Mouse (Mus musculus) hindbrain, embryonic 14.5 days (tissue): ENCODE data around the gene Stk38l. TPM values are rescaled to one million over a fixed set of nuclear protein-coding genes. Genes with fewer than 3 reads are reported as not detected.
A peak's percentile ranks its signal among the peaks of the same experiment; 100 is the strongest.
"Not testable (repeated sequence)": the region's sequence is repeated elsewhere in the genome, so short reads cannot be mapped to it uniquely, and the experiment has no call there.

Source experiments
- ATAC-seq: fragments of 200-750 bp; cut with Nextera tagmentation; 2 replicates; pipeline ENCODE4 v1.8.0; 2017; ENCODE audit warnings: moderate number of reproducible peaks, mild to moderate bottlenecking, moderate TSS enrichment, moderate library complexity; ENCODE audit not compliant: low FRiP score
- DNase-seq: peaks from one replicate; pipeline ENCODE4 v3.0.0-alpha.2; 2015; ENCODE audit warnings: low spot score
- H3K27ac ChIP-seq: fragments of 300-500 bp; sonication (generic); 2 replicates; pipeline ENCODE4 v1.5.1; 2014; ENCODE audit warnings: mild to moderate bottlenecking, moderate library complexity
- H3K27me3 ChIP-seq: fragments of 300-500 bp; sonication (generic); 2 replicates; pipeline ENCODE4 v1.6.1; 2014; ENCODE audit warnings: mild to moderate bottlenecking, low read length, mixed read lengths; ENCODE audit not compliant: control insufficient read depth, insufficient read depth
- H3K36me3 ChIP-seq: fragments of 300-500 bp; sonication (generic); replicated peaks from 2 replicates; pipeline ENCODE4 v1.6.1; 2014; ENCODE audit not compliant: control insufficient read depth, insufficient read depth
- H3K4me1 ChIP-seq: fragments of 300-500 bp; sonication (generic); replicated peaks from 2 replicates; pipeline ENCODE4 v1.6.1; 2014; ENCODE audit warnings: antibody characterized with exemption, low read length, mixed read lengths; ENCODE audit not compliant: control insufficient read depth, insufficient read depth
- H3K4me2 ChIP-seq: fragments of 300-500 bp; sonication (generic); replicated peaks from 2 replicates; pipeline ENCODE4 v1.6.1; 2014; ENCODE audit warnings: mild to moderate bottlenecking, moderate library complexity
- H3K4me3 ChIP-seq: fragments of 300-500 bp; sonication (generic); replicated peaks from 2 replicates; pipeline ENCODE4 v1.5.1; 2014; ENCODE audit warnings: mild to moderate bottlenecking, low read length
- H3K9ac ChIP-seq: fragments of 300-500 bp; sonication (generic); 2 replicates; pipeline ENCODE4 v1.6.1; 2014
- H3K9me3 ChIP-seq: fragments of 300-500 bp; sonication (generic); 2 replicates; pipeline ENCODE4 v1.6.1; 2016; ENCODE audit warnings: low read length; ENCODE audit not compliant: control insufficient read depth
- WGBS: fragments of 180-500 bp; shearing (Covaris S2); extraction: QIAGEN DNeasy Blood & Tissue Kit; methylation state at CpG from one replicate; pipeline ENCODE4 v1.1.7; 2014; 5-methylcytosine and 5-hydroxymethylcytosine counted together
- polyA plus RNA-seq: library from polyadenylated mRNA; unstranded; fragments of >200 nt; fragmentation: Nextera tagmentation; extraction: Ambion mirVana; gene quantifications from 2 replicates; pipeline ENCODE4 v1.2.1, GENCODE M21; 2014

The Stk38l gene
- polyA plus RNA-seq, 1 experiment from 2014 or later, result 15.6 TPM

DNA sequence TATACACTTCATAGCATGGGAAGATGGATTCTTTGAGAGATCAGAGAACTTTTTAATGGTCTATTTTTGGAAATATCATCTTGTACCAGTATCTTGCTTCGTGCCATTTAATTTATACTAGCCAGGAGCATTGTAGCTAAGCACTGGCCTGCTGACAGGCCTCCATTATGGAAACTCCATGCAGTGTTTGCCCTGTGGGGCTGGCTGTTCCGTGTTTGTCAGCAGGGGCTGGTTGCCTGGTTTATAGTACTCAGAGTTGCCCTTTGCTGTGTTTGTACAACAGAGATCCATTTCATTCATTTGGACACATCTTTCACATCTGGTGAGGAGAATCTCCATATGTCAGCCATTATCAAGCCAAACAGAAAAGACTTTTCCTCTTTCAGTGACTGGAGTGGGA lies 6.9 kb downstream of the Stk38l start:
- WGBS, result 57% methylated on average over 2 of the region's 2 CpGs
- Histone ChIP-seq H3K9ac (no peak overlapping the region), H3K4me2 (no peak overlapping the region), H3K9me3 (no peaks in the 10 kb centered on the region), H3K27me3 (no peaks in the 10 kb centered on the region), H3K4me3 (no peak overlapping the region), H3K4me1 (peaks cover 4% of the 10 kb centered on the region; the same call in 1 of the 2 replicates), H3K27ac (no peak overlapping the region), H3K36me3 (no peaks in the 10 kb centered on the region)
- peak; percentile 53; the same call in 1 of the 2 replicates for ATAC-seq
- DNase-seq, result no peak

DNA sequence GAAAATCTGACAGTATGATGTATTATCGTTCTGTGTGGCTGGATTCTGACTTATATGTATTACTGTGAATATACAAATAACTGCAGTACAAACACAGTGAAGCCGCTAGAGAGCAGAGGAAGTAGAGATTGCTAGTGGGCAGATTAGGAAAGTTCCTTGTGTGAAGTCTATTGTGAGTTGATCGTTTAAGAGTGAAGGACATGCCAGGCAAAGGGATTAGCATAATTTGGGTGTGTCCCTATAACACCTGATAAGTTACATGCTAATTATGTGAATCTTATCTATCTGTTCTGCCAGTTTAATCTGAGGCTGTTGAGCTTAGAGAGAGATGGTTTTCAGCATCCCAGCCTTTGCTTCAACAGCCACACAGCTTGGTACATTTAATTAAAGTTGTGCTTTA lies 7.4 kb downstream of the Stk38l start:
- Histone ChIP-seq H3K36me3 (no peaks in the 10 kb centered on the region), H3K4me1 (peaks cover 4% of the 10 kb centered on the region; the same call in 1 of the 2 replicates), H3K27ac (no peak overlapping the region), H3K27me3 (no peaks in the 10 kb centered on the region), H3K9me3 (no peaks in the 10 kb centered on the region), H3K9ac (no peak overlapping the region), H3K4me2 (no peak overlapping the region), H3K4me3 (no peak overlapping the region)
- 78% methylated on average over 3 of the region's 3 CpGs for WGBS
- no peak for ATAC-seq
- DNase-seq, result no peak

DNA sequence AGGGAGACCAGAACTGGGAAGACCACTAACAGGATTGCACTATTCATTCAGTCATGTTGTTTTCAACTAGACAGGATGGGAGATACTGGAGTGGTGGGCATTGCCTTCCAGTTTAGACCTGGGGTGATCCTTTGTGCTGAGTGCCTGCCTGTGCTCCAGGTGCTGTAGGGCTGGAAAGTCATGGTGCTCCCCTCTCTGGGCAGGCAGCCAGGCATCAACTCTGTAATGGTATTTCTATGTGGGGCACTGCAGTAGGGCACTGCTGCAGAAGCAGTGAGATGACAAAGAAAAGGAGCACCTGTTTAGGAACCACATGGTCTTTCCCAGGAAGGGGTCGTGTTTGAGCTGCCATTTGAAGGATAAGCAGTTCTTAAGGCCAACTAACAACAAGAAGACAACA lies 7.9 kb downstream of the Stk38l start:
- DNase-seq (no peak), ATAC-seq (no peak)
- Histone ChIP-seq H3K4me1 (peaks cover 4% of the 10 kb centered on the region; the same call in 1 of the 2 replicates), H3K27ac (no peak overlapping the region), H3K9ac (no peak overlapping the region), H3K4me2 (no peak overlapping the region), H3K36me3 (no peaks in the 10 kb centered on the region), H3K27me3 (no peaks in the 10 kb centered on the region), H3K9me3 (no peaks in the 10 kb centered on the region), H3K4me3 (no peak overlapping the region)
- 53% methylated on average over 1 of the region's 1 CpGs for WGBS

DNA sequence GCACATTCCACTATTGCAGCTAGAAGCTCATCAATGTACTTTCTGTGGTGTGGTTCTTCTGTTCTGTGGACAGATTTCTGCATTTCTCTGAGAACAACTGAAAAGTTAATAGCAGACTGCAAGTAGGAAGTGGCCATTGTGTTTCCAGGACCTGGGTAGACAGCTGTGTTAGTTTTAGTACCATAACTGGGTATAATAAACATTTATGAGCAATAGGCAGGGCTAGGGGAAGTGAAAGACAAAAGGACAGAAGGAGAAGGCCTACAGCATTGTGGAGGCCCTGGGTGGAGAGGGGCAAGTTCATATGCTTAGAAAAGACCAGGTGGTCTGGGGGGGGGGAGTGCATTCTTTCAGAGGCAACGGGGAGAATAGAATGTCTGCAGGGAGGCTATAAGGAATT lies 8.8 kb downstream of the Stk38l start:
- no peak for ATAC-seq
- H3K4me1 ChIP-seq, result peaks cover 4% of the 10 kb centered on the region; the same call in 1 of the 2 replicates
- no peaks in the 10 kb centered on the region for H3K27me3 ChIP-seq
- H3K36me3 ChIP-seq, result no peaks in the 10 kb centered on the region
- no peak overlapping the region for H3K4me2 ChIP-seq
- H3K9ac ChIP-seq, result no peak overlapping the region
- no peak overlapping the region for H3K4me3 ChIP-seq
- no peak overlapping the region for H3K27ac ChIP-seq
- DNase-seq, result no peak
- WGBS, result 67% methylated on average over 1 of the region's 1 CpGs
- H3K9me3 ChIP-seq, result no peaks in the 10 kb centered on the region

DNA sequence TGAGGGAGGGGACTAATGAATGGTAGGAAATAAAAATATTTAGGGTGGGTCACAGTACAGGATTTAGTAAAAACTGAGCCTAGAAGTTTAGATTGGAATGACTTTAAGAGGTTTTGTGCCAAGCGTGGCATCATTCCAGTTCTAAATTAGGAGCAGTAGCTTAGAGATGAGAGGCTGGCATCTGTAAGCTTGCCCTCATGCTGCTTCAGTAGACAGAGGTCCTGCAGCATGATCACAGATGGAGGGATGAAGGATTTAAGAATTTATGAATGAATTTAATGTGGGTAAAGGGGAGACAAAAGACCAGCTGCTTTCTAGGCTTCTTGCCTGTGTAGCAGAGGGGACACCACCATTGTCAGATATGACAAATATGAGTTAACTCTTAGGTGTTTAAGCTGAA lies 14.1 kb downstream of the Stk38l start:
- ATAC-seq (peak; percentile 31; the same call in 1 of the 2 replicates), DNase-seq (no peak)
- H3K4me2 ChIP-seq, result no peak overlapping the region
- no peaks in the 10 kb centered on the region for H3K4me1 ChIP-seq
- no peaks in the 10 kb centered on the region for H3K27me3 ChIP-seq
- 84% methylated on average over 1 of the region's 1 CpGs for WGBS
- no peak overlapping the region for H3K4me3 ChIP-seq
- no peak overlapping the region for H3K9ac ChIP-seq
- no peaks in the 10 kb centered on the region for H3K9me3 ChIP-seq
- no peaks in the 10 kb centered on the region for H3K36me3 ChIP-seq
- H3K27ac ChIP-seq, result no peak overlapping the region

DNA sequence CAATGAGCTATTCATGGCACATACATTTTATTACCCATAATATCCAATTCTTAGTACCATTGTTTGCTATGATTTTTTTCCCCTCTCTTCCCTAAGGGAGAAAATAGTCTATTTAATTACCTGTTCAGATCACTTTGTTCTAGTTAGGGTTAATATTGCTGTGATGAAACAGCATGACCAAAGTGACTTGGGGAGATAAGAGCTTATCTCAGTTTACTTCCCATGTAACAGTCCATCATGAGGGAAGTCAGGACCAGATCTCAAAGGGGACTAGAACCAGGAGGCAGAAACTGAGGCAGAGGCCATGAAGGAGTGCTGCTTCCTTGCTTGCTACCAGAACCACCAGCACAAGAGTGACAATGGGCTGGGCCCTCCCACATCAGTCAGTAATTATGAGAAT lies 15.9 kb downstream of the Stk38l start:
- no peaks in the 10 kb centered on the region for H3K36me3 ChIP-seq
- no peak overlapping the region for H3K4me2 ChIP-seq
- H3K4me1 ChIP-seq, result no peaks in the 10 kb centered on the region
- ATAC-seq, result no peak
- no peak for DNase-seq
- no peak overlapping the region for H3K27ac ChIP-seq
- no peaks in the 10 kb centered on the region for H3K9me3 ChIP-seq
- no peak overlapping the region for H3K4me3 ChIP-seq
- H3K9ac ChIP-seq, result no peak overlapping the region
- no peaks in the 10 kb centered on the region for H3K27me3 ChIP-seq

DNA sequence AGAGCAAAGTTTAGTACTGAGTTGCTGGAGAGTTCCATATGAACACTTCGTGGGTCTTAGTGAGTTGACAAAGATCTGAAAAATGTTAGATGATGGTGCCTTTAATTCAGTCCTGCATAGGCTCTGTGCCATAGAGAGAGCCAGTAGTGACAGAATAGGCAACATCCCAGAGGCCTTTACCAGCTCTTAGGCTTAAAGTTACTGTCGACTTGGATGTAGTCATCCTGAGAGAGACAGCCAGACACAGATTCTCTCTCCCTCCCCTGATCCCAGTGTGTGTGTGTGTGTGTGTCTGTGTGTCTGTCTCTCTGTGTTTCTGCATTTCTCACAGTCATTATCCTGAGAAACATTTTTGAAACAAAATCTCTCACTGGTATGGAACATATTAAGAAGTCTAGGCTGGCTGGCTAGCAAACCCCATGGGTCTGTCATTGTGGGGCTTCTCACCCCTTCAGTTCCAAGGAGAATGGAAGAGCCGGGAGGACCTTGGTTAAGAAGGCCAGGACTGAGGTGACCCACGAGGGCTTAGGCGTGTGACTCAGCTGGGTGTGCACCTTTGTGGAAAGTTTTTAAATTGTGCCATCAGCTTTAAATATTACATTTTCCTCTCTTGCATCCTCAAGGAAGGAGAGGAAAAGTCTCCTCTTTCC lies 17.3 kb downstream of the Stk38l start:
- Histone ChIP-seq H3K4me3 (no peak overlapping the region), H3K4me2 (no peak overlapping the region), H3K4me1 (no peaks in the 10 kb centered on the region), H3K36me3 (no peaks in the 10 kb centered on the region), H3K9me3 (no peaks in the 10 kb centered on the region), H3K27me3 (no peaks in the 10 kb centered on the region), H3K27ac (no peak overlapping the region), H3K9ac (no peak overlapping the region)
- DNase-seq, result no peak
- WGBS, result 92% methylated on average over 5 of the region's 5 CpGs
- ATAC-seq, result no peak

DNA sequence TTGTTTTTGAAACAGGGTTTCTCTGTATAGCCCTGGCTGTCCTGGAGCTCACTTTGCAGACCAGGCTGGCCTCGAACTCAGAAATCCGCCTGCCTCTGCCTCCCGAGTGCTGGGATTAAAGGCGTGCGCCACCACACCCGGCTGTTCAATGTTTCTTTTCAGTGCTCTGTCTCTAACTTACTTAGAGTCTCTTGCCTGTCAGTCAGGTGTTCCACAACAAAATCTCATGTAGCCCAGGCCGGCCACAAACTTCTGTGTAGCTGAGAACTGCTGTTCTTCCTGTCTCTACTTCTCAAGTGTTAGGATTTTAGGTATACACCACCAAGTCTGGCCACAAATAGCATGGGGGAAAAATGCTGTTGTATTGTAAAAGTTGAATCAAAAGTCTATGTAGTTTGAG lies 19.5 kb downstream of the Stk38l start:
- not testable (repeated sequence) for ATAC-seq, H3K27ac ChIP-seq, H3K36me3 ChIP-seq, H3K4me2 ChIP-seq, DNase-seq, H3K27me3 ChIP-seq, H3K4me3 ChIP-seq, H3K9ac ChIP-seq, H3K4me1 ChIP-seq, H3K9me3 ChIP-seq
- WGBS, result 97% methylated on average over 7 of the region's 7 CpGs

DNA sequence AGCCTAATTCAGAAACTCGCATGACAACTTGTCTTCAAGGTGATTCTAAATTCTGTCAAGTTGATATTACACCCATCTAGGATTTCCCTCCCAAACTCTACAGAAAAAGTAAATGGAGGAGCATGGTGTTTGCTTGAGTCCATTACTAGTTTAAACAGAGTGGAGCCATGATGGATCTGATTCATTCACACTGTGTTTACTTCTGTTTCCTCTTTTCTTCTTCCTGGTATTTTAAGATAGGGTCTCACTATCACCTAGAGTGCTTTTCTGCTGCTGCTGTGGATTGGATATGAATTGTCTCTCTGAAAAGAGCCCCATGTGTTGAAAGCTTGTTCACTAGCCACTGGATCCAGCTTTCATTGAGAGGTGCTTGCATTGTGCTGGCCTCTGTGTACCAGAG lies 20.4 kb downstream of the Stk38l start:
- Histone ChIP-seq H3K4me3 (no peak overlapping the region), H3K36me3 (no peaks in the 10 kb centered on the region), H3K9ac (no peak overlapping the region), H3K4me1 (no peaks in the 10 kb centered on the region), H3K9me3 (no peaks in the 10 kb centered on the region), H3K27me3 (no peaks in the 10 kb centered on the region), H3K27ac (no peak overlapping the region), H3K4me2 (no peak overlapping the region)
- 86% methylated on average over 1 of the region's 1 CpGs for WGBS
- ATAC-seq (no peak), DNase-seq (no peak)

DNA sequence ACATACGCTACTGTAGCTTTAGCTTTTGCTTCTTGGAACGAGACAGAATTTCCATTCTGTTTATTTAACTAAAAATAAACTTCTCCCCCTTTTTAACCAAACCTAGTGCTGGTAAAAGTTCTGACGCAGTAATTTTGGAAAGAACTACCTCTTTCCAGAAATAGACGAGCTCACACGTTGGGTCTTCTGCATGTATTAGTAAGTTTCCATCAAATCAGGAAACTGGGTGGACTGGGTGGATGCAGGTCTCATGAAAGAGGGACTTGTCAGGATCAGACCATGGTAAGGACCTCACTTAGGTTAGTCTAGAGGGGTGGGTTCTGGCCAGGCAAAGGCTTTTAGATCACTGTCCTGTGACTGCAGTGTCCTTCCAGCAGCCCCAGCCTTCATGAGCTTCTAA lies 21.8 kb downstream of the Stk38l start:
- Histone ChIP-seq H3K27ac (no peak overlapping the region), H3K27me3 (no peaks in the 10 kb centered on the region), H3K4me2 (no peak overlapping the region), H3K36me3 (no peaks in the 10 kb centered on the region), H3K9me3 (no peaks in the 10 kb centered on the region), H3K9ac (no peak overlapping the region), H3K4me1 (no peaks in the 10 kb centered on the region), H3K4me3 (no peak overlapping the region)
- 92% methylated on average over 5 of the region's 5 CpGs for WGBS
- ATAC-seq (no peak), DNase-seq (no peak)
